In the genomic region with DNA sequence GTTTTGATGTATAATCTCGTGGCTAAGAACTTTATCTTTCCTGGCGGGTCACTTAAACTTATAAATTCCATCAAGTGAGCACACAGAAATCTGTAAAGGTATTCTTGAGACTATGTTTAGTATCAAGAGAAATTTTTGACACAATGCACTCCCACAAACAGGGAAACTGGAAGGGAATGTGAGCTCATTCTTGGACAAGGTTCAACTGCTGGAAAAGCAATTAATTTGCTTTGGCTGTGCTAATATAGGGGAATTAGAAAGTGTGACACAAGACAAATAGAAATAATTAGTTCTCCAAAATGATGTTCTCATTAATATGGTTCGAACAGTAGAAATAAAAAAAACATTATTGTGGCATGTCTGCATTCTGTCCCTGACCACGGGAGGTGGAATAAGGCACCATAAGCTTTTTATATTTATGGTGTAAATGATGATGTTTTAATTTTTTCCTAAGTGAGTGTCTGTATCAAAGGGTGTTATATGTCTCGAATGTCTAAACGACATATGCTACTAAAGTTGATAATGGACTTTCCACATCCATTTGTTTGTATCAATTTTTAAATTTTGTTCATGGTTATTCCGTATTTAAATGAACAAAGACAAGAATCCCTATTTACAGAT, we compare ENCODE assay signal across 14 mouse cellular contexts.
DNase-seq lines count a peak whose midpoint lies in the region; ATAC-seq and TF ChIP-seq lines count a peak whose summit lies in the region.
"Had no signal": no experiment of that assay in that cellular context is flagged by ENCODE, and none has a peak within 500 bp of the region (broad histone marks: within the 10 kb centered on the region; RNA-seq: fewer than 3 reads in every experiment).

No protein-coding gene starts in this region.

- H3K79me2 ChIP-seq in heart, adult 2 months (replicated peaks; ENCODE audit: control insufficient read depth, insufficient read depth, low read length) = no peaks in the 10 kb centered on the region

- H3K4me2 ChIP-seq in midbrain, embryonic 13.5 days (replicated peaks) = no peak overlapping the region
- H3K4me2 ChIP-seq in forebrain, embryonic 14.5 days (ENCODE audit: low read length) = no peak overlapping the region
- H3K4me2 ChIP-seq in hindbrain, embryonic 16.5 days (ENCODE audit: low read length) = no peak overlapping the region
- H3K4me2 ChIP-seq: limb, embryonic 13.5 days had no signal

- H3K9me3 ChIP-seq in heart, embryonic 10.5 days = no peaks in the 10 kb centered on the region
- H3K9me3 ChIP-seq in midbrain, embryonic 13.5 days = no peaks in the 10 kb centered on the region
- no peaks in the 10 kb centered on the region for H3K9me3 ChIP-seq in midbrain, embryonic 10.5 days (replicated peaks)
- no peaks in the 10 kb centered on the region for H3K9me3 ChIP-seq in forebrain, embryonic 14.5 days (replicated peaks; ENCODE audit: control insufficient read depth, low read length)
- no peaks in the 10 kb centered on the region for H3K9me3 ChIP-seq in hindbrain, embryonic 16.5 days (ENCODE audit: control insufficient read depth, low read length)
- H3K9me3 ChIP-seq: limb, embryonic 13.5 days had no signal

- intact Hi-C loops in heart, adult 2 months (cut with DNase I) = loop anchor here (1.0 to 10.0 kb wide), 2 partner anchors 190 to 226 kb away; no protein-coding TSS in a partner anchor

- H3K36me3 ChIP-seq in heart, adult 2 months (ENCODE audit: control insufficient read depth, insufficient read depth, low read length) = no peaks in the 10 kb centered on the region
- H3K36me3 ChIP-seq in heart, embryonic 10.5 days = no peaks in the 10 kb centered on the region
- H3K36me3 ChIP-seq in midbrain, embryonic 13.5 days = no peaks in the 10 kb centered on the region
- no peaks in the 10 kb centered on the region for H3K36me3 ChIP-seq in midbrain, embryonic 10.5 days
- H3K36me3 ChIP-seq in forebrain, embryonic 14.5 days (ENCODE audit: control insufficient read depth, insufficient read depth, low read length) = no peaks in the 10 kb centered on the region
- H3K36me3 ChIP-seq in hindbrain, embryonic 16.5 days (ENCODE audit: control insufficient read depth, insufficient read depth, low read length) = no peaks in the 10 kb centered on the region
- H3K36me3 ChIP-seq: limb, embryonic 13.5 days had no signal

- H3K4me1 ChIP-seq in heart, adult 2 months (ENCODE audit: control insufficient read depth, insufficient read depth, low read length) = peaks cover 2% of the 10 kb centered on the region
- H3K4me1 ChIP-seq in heart, embryonic 10.5 days = no peaks in the 10 kb centered on the region
- H3K4me1 ChIP-seq in midbrain, embryonic 13.5 days (replicated peaks) = 0 out of 2 replicates have a peak, but pooled peaks cover 4% of the 10 kb centered on the region
- H3K4me1 ChIP-seq in midbrain, embryonic 10.5 days = no peaks in the 10 kb centered on the region
- H3K4me1 ChIP-seq in forebrain, embryonic 14.5 days (ENCODE audit: control insufficient read depth, insufficient read depth, low read length) = peaks cover 3% of the 10 kb centered on the region; the same call in 1 of the 2 replicates
- H3K4me1 ChIP-seq in hindbrain, embryonic 16.5 days (ENCODE audit: control insufficient read depth, insufficient read depth, low read depth, low read length) = no peaks in the 10 kb centered on the region

- H3K4me3 ChIP-seq in heart, adult 2 months = no peak overlapping the region
- no peak overlapping the region for H3K4me3 ChIP-seq in heart, embryonic 10.5 days
- H3K4me3 ChIP-seq in midbrain, embryonic 13.5 days (replicated peaks) = no peak overlapping the region
- H3K4me3 ChIP-seq in midbrain, embryonic 10.5 days = no peak overlapping the region
- H3K4me3 ChIP-seq in forebrain, embryonic 14.5 days (ENCODE audit: low read depth, low read length) = no peak overlapping the region
- H3K4me3 ChIP-seq in hindbrain, embryonic 16.5 days (ENCODE audit: low read length) = no peak overlapping the region
- H3K4me3 ChIP-seq: limb, embryonic 13.5 days had no signal

- peak overlapping the region; percentile 76 for H3K27ac ChIP-seq in heart, adult 2 months
- no peak overlapping the region for H3K27ac ChIP-seq in heart, embryonic 10.5 days
- H3K27ac ChIP-seq in midbrain, embryonic 13.5 days = no peak overlapping the region
- no peak overlapping the region for H3K27ac ChIP-seq in midbrain, embryonic 10.5 days (replicated peaks)
- H3K27ac ChIP-seq in forebrain, embryonic 14.5 days (ENCODE audit: low read depth, low read length) = no peak overlapping the region
- no peak overlapping the region for H3K27ac ChIP-seq in hindbrain, embryonic 16.5 days (ENCODE audit: low read depth, low read length)
- H3K27ac ChIP-seq: limb, embryonic 13.5 days had no signal

- no peak for TF ChIP-seq POLR2A in heart, adult 2 months (IDR thresholded peaks at IDR 0.05; ENCODE audit: insufficient read depth, low read depth, low read length)

- TF ChIP-seq EP300 in heart, adult 2 months (IDR thresholded peaks at IDR 0.05; ENCODE audit: insufficient read depth, low read depth, low read length) = no peak

- TF ChIP-seq CTCF in heart, adult 2 months (IDR thresholded peaks at IDR 0.05) = no peak

- no peak overlapping the region for H3K9ac ChIP-seq in heart, adult 2 months (ENCODE audit: low read depth, low read length)
- no peak overlapping the region for H3K9ac ChIP-seq in midbrain, embryonic 13.5 days (replicated peaks)
- H3K9ac ChIP-seq in forebrain, embryonic 14.5 days (ENCODE audit: low read length) = no peak overlapping the region
- no peak overlapping the region for H3K9ac ChIP-seq in hindbrain, embryonic 16.5 days (ENCODE audit: low read depth, low read length)
- H3K9ac ChIP-seq: limb, embryonic 13.5 days had no signal

- peak; percentile 27; the same call in 1 of the 2 replicates for ATAC-seq in midbrain, embryonic 13.5 days
- peak; percentile 92 for ATAC-seq in forebrain, embryonic 14.5 days
- ATAC-seq in hindbrain, embryonic 16.5 days = 0 out of 2 replicates have a peak, but pooled peaks have one; percentile 56
- ATAC-seq: activated CD4-positive, CD25-positive, alpha-beta regulatory T cell, adult 4 months had no signal

- WGBS in heart, adult 2 months = 38% methylated on average over 7 of the region's 7 CpGs
- 80% methylated on average over 7 of the region's 7 CpGs for WGBS in heart, embryonic 10.5 days
- WGBS in midbrain, embryonic 13.5 days = 81% methylated on average over 7 of the region's 7 CpGs
- 88% methylated on average over 7 of the region's 7 CpGs for WGBS in midbrain, embryonic 10.5 days
- WGBS in forebrain, embryonic 14.5 days = 27% methylated on average over 7 of the region's 7 CpGs
- 55% methylated on average over 7 of the region's 7 CpGs for WGBS in hindbrain, embryonic 16.5 days

- H3K27me3 ChIP-seq in heart, adult 2 months (ENCODE audit: control insufficient read depth, insufficient read depth, low read length) = no peaks in the 10 kb centered on the region
- H3K27me3 ChIP-seq in heart, embryonic 10.5 days (ENCODE audit: insufficient read depth, poor library complexity, severe bottlenecking) = no peaks in the 10 kb centered on the region
- no peaks in the 10 kb centered on the region for H3K27me3 ChIP-seq in midbrain, embryonic 13.5 days
- H3K27me3 ChIP-seq in midbrain, embryonic 10.5 days (ENCODE audit: low read depth, poor library complexity, severe bottlenecking) = no peaks in the 10 kb centered on the region
- no peaks in the 10 kb centered on the region for H3K27me3 ChIP-seq in forebrain, embryonic 14.5 days (replicated peaks; ENCODE audit: control insufficient read depth, insufficient read depth, low read length)
- H3K27me3 ChIP-seq in hindbrain, embryonic 16.5 days (replicated peaks; ENCODE audit: control insufficient read depth, insufficient read depth, low read length) = no peaks in the 10 kb centered on the region
- H3K27me3 ChIP-seq: limb, embryonic 13.5 days had no signal

- DNase-seq in heart, adult 2 months = peak in 1 of 2 experiments; percentile 13
- DNase-seq in heart, embryonic 10.5 days (ENCODE audit: low spot score) = no peak
- no peak for DNase-seq in midbrain, embryonic 10.5 days (ENCODE audit: low spot score)
- peak; percentile 90 for DNase-seq in forebrain, embryonic 14.5 days (ENCODE audit: low spot score)
- no peak for DNase-seq in urinary bladder, postnatal 25 days (ENCODE audit: low spot score)
- DNase-seq in right cerebral cortex, postnatal 14 days = no peak
- DNase-seq: cerebellum, adult 8-10 months; kidney, postnatal 25 days; spleen, adult 18-20 months; thymus, postnatal 4 days had no signal

Comparison
In these comparisons a context has a peak if more than half of its experiments do, and no peak if none do; other contexts are left out.
1. ATAC-seq: peak in every context shown above with its lines; median percentile 92 in forebrain, embryonic 14.5 days; 56 in hindbrain, embryonic 16.5 days; 27 in midbrain, embryonic 13.5 days.